8 mouse cellular contexts compared by ENCODE assay signal in genomic region chr14:47648218-47648617, GRCm38 (mm10). TPM values are rescaled to one million over a fixed set of nuclear protein-coding genes. Genes with fewer than 3 reads are reported as not detected.
DNase-seq lines count a peak whose midpoint lies in the region; ATAC-seq and TF ChIP-seq lines count a peak whose summit lies in the region.

Ktn1 (plus strand) TSS chr14:47648448.

- peak within 1 kb of the TSS; percentile 75 for H3K4me3 ChIP-seq in spleen, adult 2 months (ENCODE audit: extremely low read depth, insufficient read depth, insufficient read length)
- H3K4me3 ChIP-seq in bone marrow macrophage, adult 2 months (ENCODE audit: insufficient read depth, low read length) = peak within 1 kb of the TSS; percentile 69
- H3K4me3 ChIP-seq in megakaryocyte, embryonic 14.5 days (replicated peaks) = peak within 1 kb of the TSS; percentile 95

- no peak for TF ChIP-seq CTCF in spleen, adult 2 months (IDR thresholded peaks at IDR 0.05; ENCODE audit: extremely low read depth, insufficient read depth, insufficient read length, insufficient replicate concordance)
- TF ChIP-seq CTCF in bone marrow macrophage, adult 2 months (IDR thresholded peaks at IDR 0.05; ENCODE audit: low read depth, low read length) = no peak

- no peaks in the 10 kb centered on the region for H3K27me3 ChIP-seq in spleen, adult 2 months (ENCODE audit: control insufficient read depth, insufficient read depth, low read length)
- no peaks in the 10 kb centered on the region for H3K27me3 ChIP-seq in megakaryocyte, embryonic 14.5 days (replicated peaks)

- H3K36me3 ChIP-seq in spleen, adult 2 months (ENCODE audit: control insufficient read depth, insufficient read depth, low read length) = no peaks in the 10 kb centered on the region
- H3K36me3 ChIP-seq in megakaryocyte, embryonic 14.5 days (replicated peaks; ENCODE audit: low read length) = peaks cover under 1% of the 10 kb centered on the region

- H3K27ac ChIP-seq in spleen, adult 2 months (ENCODE audit: insufficient read depth, low read length) = peak within 1 kb of the TSS; percentile 79
- peak within 1 kb of the TSS; percentile 53 for H3K27ac ChIP-seq in bone marrow macrophage, adult 2 months (ENCODE audit: insufficient read depth, low read depth, low read length)

- 30% methylated on average over 5 of the region's 5 CpGs for WGBS in spleen, adult 2 months

- no peaks in the 10 kb centered on the region for H3K9me3 ChIP-seq in megakaryocyte, embryonic 14.5 days

- DNase-seq in spleen, adult 2 months (ENCODE audit: low read depth in 1 of 2, low spot score in 2 of 2) = peak in 1 of 2 experiments; percentile 7
- no peak for DNase-seq in spleen, adult 12 weeks (ENCODE audit: low spot score)
- DNase-seq in gastrocnemius, postnatal 10 days = no peak
- no peak for DNase-seq in cerebellum, adult 9-10 months
- DNase-seq in thymus, postnatal 10 days (ENCODE audit: low spot score in 2 of 2) = no peak

- TF ChIP-seq POLR2A in spleen, adult 2 months (IDR thresholded peaks at IDR 0.05; ENCODE audit: low read depth, low read length) = no peak
- TF ChIP-seq POLR2A in bone marrow macrophage, adult 2 months (IDR thresholded peaks at IDR 0.05; ENCODE audit: borderline replicate concordance, low read depth, low read length) = no peak

- ATAC-seq in inflammation-experienced regulatory T-cells, adult 6 months = peak; percentile 26

- peaks cover 2% of the 10 kb centered on the region for H3K4me1 ChIP-seq in spleen, adult 2 months (ENCODE audit: control insufficient read depth, insufficient read depth, insufficient read length)
- peaks cover 5% of the 10 kb centered on the region for H3K4me1 ChIP-seq in bone marrow macrophage, adult 2 months (ENCODE audit: control insufficient read depth, insufficient read depth, low read length)
- H3K4me1 ChIP-seq in megakaryocyte, embryonic 14.5 days = peaks cover 15% of the 10 kb centered on the region

RNA-seq across cellular contexts. Expression of gene Ktn1, which starts in this region (rescaled TPM):
- polyA plus RNA-seq in spleen, adult 2 months (2012; rRNA removed) = 4.0 and 4.7 TPM in 2 replicates
- 25.4 and 41.7 TPM in 2 replicates for polyA plus RNA-seq in bone marrow macrophage, adult 2 months (2012; ENCODE audit: insufficient read depth, insufficient read length, missing spikeins)
- 100 to 1,000 TPM; 124 to 157 TPM for total RNA-seq in gastrocnemius, postnatal 10 days (2021)
- 10 to 100 TPM; 47.9 to 86.0 (median 74.2) TPM for polyA plus RNA-seq in inflammation-experienced regulatory T-cells, adult 6 months (2017; shearing (Covaris generic))
- 1.8 TPM in 1 of 2 replicates, not detected in the other for polyA plus RNA-seq in megakaryocyte, embryonic 14.5 days (2012; ENCODE audit: insufficient read depth, low replicate concordance)
